Mouse (Mus musculus): Measurements from ENCODE around the gene Hist1h2ap.
"Not testable (repeated sequence)": the region's sequence is repeated elsewhere in the genome, so short reads cannot be mapped to it uniquely, and the experiment has no call there.

Hist1h2ap gene

GRCm38 (mm10) chr13:21833461-21833860 is at the start of gene Hist1h2ap, which contains the start of gene Hist1h2br:
Gene Hist1h2ap, minus strand, starts transcription at chr13:21833507.
Gene Hist1h2br, plus strand, starts transcription at chr13:21833743.
- DNase-seq (ENCODE audit: low read depth, low spot score) = not testable (repeated sequence)

- peak; percentile 71 for DNase-seq (ENCODE audit: low read depth, low spot score)
Observed at GRCm38 (mm10) chr13:21882760-21883405, 49.6 kb upstream of the Hist1h2ap start.

- peak; percentile 55 for DNase-seq (ENCODE audit: low read depth, low spot score)
Observed at GRCm38 (mm10) chr13:21881878-21882669, 48.8 kb upstream of the Hist1h2ap start.

- no peak for DNase-seq (ENCODE audit: low read depth, low spot score)
Observed at GRCm38 (mm10) chr13:21880735-21881134, 47.4 kb upstream of the Hist1h2ap start.

GRCm38 (mm10) chr13:21865503-21865902 is 32.2 kb upstream of the Hist1h2ap start:
- DNase-seq (ENCODE audit: low read depth, low spot score) = not testable (repeated sequence)

GRCm38 (mm10) chr13:21861608-21862007 is 28.3 kb upstream of the Hist1h2ap start:
- DNase-seq (ENCODE audit: low read depth, low spot score) = no peak

- DNase-seq (ENCODE audit: low read depth, low spot score) = peak; percentile 59
Observed at GRCm38 (mm10) chr13:21855698-21856162, 22.4 kb upstream of the Hist1h2ap start.

GRCm38 (mm10) chr13:21855146-21855545 is 21.8 kb upstream of the Hist1h2ap start:
- DNase-seq (ENCODE audit: low read depth, low spot score) = peak; percentile 66

- no peak for DNase-seq (ENCODE audit: low read depth, low spot score)
Observed at GRCm38 (mm10) chr13:21852215-21852945, 19.1 kb upstream of the Hist1h2ap start.

GRCm38 (mm10) chr13:21850696-21851095 is 17.4 kb upstream of the Hist1h2ap start:
- DNase-seq (ENCODE audit: low read depth, low spot score) = not testable (repeated sequence)

- DNase-seq (ENCODE audit: low read depth, low spot score) = peak; percentile 16
Observed at GRCm38 (mm10) chr13:21847883-21848282, 14.6 kb upstream of the Hist1h2ap start.

- not testable (repeated sequence) for DNase-seq (ENCODE audit: low read depth, low spot score)
Observed at GRCm38 (mm10) chr13:21846356-21846755, 13.0 kb upstream of the Hist1h2ap start.

GRCm38 (mm10) chr13:21840508-21840907 is 7.2 kb upstream of the Hist1h2ap start:
- DNase-seq (ENCODE audit: low read depth, low spot score) = not testable (repeated sequence)

- DNase-seq (ENCODE audit: low read depth, low spot score) = not testable (repeated sequence)
Observed at GRCm38 (mm10) chr13:21831418-21832394, 1.6 kb downstream of the Hist1h2ap start, which contains the start of gene Hist1h4n. Gene Hist1h4n, minus strand, starts transcription at chr13:21832196.

GRCm38 (mm10) chr13:21830344-21830743 is 3.0 kb downstream of the Hist1h2ap start:
- DNase-seq (ENCODE audit: low read depth, low spot score) = no peak

GRCm38 (mm10) chr13:21828511-21828910 is 4.8 kb downstream of the Hist1h2ap start:
- DNase-seq (ENCODE audit: low read depth, low spot score) = no peak

- not testable (repeated sequence) for DNase-seq (ENCODE audit: low read depth, low spot score)
Observed at GRCm38 (mm10) chr13:21820082-21820890, 13.0 kb downstream of the Hist1h2ap start.

GRCm38 (mm10) chr13:21812092-21812491 is 21.2 kb downstream of the Hist1h2ap start:
- not testable (repeated sequence) for DNase-seq (ENCODE audit: low read depth, low spot score)

- DNase-seq (ENCODE audit: low read depth, low spot score) = not testable (repeated sequence)
Observed at GRCm38 (mm10) chr13:21811539-21811938, 21.8 kb downstream of the Hist1h2ap start, which contains the start of gene Hist1h4m. Gene Hist1h4m, plus strand, starts transcription at chr13:21811746.
